Mouse (Mus musculus): ENCODE data around the gene C8a.

C8a gene

DNA sequence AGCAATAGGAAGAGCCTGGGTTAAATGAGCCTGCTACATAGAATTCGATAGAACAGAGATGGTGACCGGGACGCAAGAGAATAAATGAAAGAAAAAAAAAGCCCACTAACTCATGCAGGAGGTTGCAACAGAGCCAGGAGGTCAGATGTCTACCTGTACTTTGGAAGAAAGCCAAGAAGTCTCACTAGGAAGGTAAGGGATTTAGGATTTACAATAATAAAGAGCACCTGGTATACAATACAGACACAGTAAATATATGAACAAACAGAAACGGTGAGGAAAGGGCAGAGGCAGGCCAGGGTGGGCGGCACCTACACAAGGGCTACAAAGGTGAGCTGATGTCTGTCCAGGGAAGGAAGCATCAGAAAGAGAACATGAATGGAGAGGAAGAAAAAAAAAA is 34.0 kb downstream of the C8a start:
- DNase-seq (ENCODE audit: low spot score): no peak

DNA sequence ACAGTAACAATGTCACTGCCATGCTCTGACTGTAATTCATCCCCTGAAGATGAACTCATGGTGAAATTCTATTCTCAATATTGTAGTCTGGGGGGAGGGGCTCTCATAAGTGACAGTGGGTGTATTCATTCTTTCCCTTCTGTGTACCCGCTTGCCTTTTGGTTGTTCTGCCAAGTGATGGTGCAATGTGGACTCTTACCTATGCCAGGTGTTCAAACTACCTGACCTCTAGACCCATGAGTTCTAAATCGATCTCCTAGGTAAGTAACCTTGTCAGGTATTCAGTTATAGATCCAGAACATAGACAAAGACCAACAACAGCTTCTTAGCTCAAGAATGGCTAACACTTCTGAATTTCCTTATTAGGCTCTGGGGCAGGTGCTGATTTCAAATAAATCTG is 37.9 kb downstream of the C8a start:
- no peak for DNase-seq (ENCODE audit: low spot score)

DNA sequence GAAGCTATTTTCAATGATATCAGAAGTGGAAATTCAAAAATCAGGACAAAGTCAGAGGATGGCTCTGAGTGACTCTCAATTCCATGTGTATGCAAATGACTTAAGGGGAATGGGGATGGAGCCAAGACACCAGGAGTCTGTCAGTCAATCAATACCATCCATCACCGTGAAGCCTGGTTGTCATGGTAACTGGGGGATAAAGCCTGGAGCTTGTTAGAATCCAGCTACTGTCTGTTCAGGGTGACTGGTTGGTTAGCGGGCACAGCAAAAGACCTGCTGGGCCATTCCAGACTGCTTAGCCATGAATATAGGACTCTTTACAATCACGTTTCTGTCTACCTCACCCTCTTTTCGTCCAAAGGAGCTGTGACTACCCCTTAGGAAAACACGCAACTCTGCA is 41.1 kb downstream of the C8a start:
- DNase-seq (ENCODE audit: low spot score): no peak

DNA sequence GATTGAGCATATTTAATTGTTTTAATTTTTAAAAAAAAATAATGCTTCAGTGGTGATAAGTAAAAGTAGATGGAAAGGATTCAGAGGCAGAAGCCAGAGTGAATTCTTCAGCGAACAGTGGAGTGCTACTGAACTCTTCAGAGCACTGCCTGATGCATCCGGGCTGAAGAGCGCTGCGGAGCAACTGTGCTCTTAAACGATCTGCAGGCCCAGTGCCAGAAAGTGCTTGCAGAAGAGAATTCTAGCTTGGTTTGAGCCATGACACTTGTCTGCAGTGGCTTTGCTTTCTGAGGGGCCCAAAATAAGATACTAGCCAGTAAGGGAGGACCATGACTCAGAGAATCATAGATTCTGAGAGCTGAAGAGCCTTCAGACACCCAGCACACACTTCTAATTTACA is 47.3 kb downstream of the C8a start:
- DNase-seq (ENCODE audit: low spot score): no peak

DNA sequence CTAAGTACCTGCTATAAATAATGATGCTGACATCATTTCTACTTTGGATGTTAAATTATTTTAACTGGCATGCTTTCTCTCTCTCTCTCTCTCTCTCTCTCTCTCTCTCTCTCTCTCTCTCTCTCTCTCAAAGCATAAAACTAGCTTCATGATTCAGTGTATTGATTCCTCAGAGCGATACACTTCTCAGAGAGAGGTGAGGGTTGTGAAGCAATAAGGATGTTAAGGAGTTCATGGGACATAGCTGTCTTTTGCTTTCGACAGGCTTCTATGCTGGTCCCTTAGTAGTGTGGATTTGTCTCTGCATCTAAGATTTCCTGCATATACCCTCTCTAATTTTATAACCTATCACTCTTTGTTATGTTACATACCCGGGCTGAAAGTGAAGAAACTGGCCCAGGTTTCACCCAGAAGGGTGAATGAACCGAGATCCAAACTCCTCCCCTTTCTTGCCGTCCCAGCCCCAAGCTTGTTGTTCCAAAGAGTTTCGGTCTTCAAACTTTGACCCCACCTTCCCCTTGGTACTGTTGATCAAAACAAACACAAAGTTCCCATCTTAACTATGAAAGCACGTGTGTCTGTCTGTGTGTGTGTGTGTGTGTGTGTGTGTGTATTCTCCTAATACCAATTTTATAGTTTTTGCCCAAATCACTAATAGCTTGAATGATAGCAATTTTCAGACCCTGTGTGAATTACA is 51.7 kb downstream of the C8a start:
- DNase-seq (ENCODE audit: low spot score): no peak

DNA sequence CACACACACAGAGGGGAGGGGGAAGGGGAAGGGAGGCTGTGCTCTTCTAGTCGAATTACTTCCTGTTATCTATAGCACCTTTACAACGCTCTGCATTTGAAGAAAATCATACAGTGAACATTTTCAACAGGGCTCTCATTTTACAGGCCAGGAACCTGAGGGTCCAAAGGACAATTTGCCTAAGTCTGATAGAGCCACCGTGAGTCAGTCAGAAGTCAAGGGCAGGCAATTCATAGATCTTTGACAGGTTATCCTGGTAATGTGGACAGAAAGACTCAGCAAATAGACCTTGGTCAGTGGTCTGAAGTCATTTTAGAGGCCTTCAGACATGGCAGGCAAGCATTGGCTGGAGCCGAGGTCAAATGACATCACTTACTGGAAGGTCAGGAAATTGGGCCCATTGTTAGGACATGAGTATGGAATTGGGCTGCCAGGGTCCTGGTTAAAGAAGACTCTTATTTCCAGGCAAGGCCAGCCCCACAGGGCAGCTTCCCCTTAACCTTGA is 52.5 kb downstream of the C8a start:
- no peak for DNase-seq (ENCODE audit: low spot score)

DNA sequence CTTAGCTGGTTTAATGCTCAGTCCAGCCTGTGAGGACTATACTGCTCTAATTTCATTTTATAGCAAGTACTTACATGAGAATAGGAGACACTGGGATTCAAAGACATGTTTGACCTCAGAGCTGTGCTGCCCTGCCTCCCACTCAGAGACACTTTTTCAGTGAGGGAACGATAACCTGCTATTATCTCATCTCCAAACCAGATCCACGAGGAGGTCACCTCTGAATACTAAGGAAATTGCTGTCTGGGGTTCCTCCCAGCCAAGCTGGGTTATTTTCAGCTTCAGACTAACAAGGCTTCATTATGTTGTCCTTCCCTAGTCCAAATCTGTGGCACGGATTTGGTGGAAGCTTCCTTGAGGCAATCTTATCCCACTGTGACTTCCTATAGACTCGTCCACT is 56.3 kb downstream of the C8a start:
- DNase-seq (ENCODE audit: low spot score): no peak

DNA sequence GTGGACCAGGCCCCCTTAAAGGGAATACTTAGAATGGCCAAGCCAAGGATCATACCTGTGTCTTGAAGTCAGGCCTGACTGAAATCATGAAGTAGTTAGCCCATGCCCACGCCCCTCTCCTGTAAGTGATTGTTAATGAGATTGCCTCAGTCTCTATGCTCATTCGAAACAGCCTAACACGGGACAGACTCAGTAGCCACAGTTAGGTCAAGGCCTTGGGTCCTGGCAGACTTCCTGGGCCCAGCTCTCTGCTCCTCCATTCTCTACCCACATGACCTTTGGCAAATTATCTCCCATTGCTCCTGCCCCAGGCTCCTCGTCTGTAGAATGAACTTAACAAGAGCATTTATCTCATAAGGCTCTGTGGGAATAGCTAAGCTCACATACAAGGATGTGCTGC is 57.2 kb downstream of the C8a start:
- no peak for DNase-seq (ENCODE audit: low spot score)

DNA sequence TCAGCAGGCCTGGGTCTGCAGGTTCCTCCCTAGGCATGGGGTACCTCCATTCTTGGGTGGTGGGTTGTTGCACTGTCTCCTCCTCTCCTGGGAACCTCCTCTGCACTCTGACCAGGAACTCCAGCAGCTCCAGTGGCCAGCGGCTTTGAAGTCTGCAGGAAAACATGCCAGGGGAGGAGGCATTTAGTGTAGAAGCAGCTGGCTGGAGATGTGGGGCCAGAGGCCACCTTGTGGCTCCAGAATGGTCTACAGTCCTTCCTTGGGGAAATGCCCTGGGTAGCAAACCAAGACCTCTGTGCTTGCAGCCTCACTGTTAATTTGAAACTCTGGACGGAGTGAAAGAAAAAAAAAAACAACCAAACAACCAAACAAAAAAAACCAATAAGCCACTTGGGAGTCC is 58.7 kb downstream of the C8a start:
- DNase-seq (ENCODE audit: low spot score): no peak

DNA sequence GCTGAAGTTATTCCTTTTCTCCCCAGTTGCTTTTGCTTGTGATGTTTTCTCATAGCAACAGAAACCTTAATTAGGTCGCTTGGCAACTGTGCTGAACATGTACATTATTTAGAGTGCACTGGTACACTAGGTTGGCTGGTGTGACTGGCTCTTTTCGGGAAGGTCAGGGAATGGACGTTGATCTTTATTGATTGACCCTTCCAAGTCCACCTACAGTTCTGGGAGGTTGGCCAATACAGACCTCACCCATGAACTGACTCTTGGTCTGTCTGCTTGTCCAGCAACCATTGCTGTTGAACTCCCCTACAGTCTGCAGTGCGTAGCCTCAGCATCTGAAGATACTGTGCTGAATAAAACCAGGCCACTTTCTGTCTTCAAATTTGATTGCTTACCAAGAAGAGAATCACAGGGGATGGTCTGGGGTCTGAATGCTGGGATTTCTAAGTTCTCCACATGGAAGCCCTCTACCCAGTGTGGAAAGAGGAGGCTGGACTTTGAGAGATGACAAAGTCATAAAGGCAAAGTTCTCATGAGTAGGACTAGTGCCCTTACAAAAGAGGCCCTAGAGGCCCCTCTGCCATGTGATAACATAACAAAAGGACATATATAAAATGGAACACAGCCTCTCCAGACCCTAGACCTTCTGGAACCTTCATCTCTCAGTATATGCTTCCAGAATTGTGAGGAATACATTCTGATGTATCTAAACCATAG is 59.5 kb downstream of the C8a start:
- no peak for DNase-seq (ENCODE audit: low spot score)

DNA sequence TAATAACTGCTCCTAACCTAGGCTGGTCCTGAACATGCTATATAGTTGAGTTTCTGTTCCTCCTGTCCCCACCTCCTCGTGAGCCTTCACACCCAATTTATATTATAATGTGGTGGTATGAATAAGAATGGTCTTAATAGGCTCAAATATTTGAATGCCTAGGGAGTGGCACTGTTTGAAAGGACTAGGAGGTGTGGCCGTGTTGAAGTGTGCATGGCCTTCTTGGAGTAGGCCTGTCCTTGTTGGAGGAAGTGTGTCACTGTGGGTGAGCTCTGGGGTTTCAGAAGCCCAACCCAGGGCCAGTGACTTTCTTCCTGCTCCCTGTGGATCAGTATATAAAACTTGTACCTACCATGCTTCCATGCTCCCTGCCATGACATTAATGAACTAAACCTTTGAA is 62.6 kb downstream of the C8a start:
- no peak for DNase-seq (ENCODE audit: low spot score)

DNA sequence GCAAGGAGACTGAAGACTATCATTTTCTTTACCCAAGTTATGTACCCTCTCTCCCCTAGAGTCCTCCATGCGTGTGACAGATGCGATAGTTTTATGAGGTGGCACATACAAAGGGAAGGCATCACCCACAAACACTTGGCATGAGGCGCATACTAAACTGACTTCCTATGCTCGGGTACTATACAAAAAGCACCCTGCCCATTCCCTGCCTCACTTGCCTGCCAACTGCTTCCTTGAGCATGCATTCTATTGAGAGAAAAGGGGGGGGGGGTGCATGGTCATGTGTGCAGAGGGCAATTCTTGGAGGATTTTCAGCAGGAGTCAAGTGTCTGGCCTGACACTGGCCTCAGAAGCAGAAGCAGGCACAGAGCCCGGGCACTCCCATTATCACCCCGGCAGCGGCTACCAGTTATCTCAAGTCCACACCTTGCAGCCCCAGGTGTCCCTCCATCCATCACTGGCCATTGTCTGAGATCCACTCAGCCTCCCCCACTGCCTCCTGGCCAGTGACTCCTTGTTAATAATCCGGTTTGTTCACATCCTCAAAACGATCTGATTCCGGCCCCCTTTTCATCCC is 65.4 kb downstream of the C8a start:
- DNase-seq (ENCODE audit: low spot score): peak; percentile 10

DNA sequence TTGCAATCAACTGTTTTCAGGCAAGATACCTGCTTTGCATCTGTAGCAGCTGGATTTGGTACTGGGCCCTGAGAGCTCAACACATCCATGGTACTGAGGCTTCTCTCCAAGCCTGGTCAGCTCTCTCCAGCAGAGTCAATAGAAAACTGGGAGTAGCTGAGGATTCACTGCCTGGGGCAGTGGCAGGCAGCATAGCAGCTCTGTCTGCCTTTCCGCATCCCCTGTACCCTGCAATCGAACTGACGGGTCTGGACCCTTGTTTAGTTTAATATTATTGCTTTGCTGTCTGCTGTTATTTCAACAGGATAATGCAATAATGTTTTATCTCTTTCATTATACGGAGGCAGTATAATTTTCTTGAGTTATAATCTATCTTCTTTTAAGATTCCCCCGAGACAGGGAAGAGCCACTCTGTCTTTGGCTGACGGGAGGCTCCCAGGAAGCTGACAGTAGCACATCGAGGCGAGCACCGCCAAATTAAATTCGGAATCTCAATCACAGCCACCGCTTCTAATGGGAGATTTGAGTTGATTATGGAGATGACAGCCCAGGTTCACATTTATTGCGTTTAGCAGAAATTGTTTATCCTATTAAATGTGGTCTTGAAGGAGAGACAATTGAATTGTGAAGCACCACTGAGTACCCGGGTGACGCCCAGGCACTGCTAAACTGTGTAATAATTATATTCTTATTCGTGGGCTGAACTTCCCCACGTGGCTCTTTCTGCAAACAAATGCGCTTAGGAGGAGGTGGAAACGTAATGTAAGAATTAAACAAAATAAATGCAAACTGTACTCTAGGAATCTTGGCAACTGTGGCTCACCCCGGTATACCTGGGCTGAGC is 70.6 kb downstream of the C8a start:
- DNase-seq (ENCODE audit: low spot score): no peak

DNA sequence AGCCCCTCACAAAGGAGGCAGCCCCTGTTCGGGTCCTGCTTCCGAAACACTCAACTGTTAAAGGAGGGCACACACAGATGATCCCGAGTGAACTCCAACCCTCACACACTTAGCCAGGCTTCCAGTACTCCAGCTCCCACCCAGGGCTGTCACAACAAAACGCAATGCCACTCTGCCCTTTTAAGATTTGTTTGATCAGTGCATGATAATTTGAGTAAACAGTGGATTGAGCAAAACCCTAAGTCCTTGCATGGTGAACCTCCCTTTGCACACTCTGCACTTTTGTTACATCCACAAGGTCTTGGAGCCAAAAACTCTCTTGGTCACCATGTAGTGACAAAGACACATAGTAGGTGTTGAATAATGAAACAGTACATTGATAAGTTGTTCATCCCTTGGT is 72.1 kb downstream of the C8a start:
- DNase-seq (ENCODE audit: low spot score): no peak

DNA sequence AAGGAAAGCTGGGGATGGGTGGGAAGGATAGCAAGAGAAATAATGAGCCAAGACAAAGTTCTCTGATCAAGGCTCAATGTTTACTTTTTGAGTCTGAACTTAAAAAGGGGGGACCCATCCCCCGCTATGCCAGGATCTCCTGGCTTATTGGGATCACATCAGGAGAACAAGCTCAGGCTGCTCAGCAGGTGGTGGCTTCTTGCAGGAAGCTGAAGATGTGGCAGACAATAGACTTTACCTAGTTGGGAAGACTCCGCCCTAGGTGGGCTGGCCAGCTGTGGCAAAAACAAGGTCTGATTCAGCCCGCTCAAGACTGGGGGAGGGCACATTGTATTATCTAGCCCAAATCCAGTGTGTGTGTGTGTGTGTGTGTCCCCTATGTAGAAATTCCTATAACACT is 74.6 kb downstream of the C8a start:
- no peak for DNase-seq (ENCODE audit: low spot score)

DNA sequence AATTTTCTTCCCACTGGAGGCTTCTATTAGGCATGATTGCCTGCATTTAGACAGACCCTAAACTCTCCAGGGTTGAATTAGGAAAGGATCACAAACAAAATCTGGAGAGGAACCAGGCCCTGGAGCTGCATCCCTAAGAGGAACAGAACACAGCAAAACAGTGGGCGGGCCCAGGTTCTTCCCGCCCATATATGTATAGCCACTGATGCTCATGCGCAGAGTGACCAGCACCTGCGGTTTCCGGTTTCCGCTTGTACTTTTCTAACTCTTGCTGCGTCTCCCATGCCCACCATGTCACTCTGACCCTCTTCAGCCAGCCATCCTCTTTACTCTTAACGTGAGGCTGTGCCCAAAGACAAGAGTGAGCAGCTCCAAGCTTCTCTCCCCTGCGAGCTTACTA is 77.2 kb downstream of the C8a start:
- DNase-seq (ENCODE audit: low spot score): no peak

DNA sequence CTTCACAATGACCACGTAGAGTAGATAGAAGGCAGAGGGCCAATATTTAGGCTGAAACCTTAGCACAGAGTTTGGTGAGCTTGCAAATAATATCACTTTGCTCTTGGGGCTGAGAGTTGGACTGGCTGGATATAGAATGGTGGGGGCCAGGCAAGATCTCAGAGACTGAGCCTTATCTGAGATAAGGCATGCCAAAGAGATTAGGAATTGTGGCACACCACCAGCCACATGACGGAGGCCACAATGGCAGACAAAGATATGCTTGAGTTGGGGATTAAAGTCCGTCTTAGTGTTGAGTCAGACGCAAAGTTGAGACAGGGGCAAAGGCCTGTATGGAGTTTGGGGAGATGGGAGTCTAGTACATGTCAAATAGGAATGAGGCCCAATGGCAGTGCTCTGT is 84.1 kb downstream of the C8a start:
- no peak for DNase-seq (ENCODE audit: low spot score)

DNA sequence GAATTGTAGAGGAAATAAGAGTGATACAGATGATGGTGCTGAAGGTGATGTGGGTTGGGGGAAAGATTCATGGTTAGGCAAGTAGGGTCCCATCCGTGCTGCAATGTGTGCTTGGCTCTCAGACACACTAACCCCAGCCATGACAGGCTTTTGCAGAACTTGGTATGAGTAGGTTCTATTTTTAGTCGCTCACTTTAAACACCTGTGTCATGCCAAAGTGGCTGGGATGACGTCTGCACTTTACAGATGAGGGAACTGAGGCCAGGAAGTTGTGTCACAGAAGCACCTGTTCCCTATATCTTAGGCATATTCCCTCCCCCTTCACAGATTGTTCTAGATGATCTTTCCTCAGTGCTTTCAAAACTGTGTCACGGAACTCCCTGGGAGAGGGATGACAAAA is 93.9 kb downstream of the C8a start:
- no peak for DNase-seq (ENCODE audit: low spot score)

DNA sequence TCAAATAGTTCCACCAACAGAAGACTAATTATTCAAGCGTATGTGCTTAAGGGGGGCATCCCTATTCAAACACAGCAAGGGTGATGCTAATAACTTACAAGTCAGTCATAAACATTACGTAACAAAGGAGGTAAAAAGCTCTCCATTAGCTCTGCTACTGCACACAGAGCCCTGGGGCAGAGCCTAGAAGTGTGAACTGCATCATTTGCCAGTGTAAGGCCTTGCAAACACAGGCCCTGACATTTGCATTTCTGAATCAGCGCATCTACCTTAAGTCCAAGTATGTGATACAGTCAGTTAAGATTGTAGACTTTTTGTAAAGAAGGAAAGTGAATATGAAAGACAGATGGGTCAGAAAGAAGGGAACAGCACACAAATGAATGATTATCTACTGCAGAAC is 94.8 kb downstream of the C8a start:
- no peak for DNase-seq (ENCODE audit: low spot score)

DNA sequence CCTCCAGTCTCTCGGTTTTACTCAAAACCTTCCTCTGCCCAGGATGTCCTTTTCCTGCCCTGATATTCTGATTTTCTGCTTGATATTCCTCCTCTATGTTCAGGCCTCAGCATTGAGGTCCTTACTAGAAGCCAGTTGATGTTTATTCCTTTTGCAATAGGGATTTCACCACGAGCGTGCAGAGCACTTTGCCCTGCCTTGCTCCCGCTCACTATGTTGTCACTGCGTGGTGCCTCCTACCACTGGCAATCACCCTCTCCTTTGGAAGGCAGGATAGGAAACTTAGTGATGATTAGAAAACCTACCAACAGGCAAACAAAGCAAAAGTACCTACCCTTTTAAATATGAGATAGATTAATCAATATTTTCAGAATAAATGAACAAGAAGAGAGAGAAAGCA is 96.7 kb downstream of the C8a start:
- DNase-seq (ENCODE audit: low spot score): no peak

DNA sequence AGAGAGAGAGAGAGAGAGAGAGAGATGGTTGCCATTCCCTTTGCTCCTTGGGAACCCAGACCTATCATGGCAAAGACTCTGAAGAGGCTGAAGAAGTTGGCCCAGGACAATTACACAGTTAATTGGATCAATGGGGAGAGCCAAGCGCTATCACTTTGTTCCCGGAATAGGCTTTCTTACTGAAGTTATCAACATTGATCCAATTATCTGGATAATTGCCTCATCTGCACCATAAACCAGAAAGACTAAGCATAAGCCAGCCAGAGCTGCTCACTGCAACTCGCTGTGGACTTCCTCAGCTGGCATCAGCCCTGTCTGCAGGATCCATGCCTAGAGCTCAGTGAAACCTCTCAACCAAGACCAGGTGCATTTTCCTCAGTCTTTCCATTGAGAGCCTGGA is 100.6 kb downstream of the C8a start:
- no peak for DNase-seq (ENCODE audit: low spot score)

DNA sequence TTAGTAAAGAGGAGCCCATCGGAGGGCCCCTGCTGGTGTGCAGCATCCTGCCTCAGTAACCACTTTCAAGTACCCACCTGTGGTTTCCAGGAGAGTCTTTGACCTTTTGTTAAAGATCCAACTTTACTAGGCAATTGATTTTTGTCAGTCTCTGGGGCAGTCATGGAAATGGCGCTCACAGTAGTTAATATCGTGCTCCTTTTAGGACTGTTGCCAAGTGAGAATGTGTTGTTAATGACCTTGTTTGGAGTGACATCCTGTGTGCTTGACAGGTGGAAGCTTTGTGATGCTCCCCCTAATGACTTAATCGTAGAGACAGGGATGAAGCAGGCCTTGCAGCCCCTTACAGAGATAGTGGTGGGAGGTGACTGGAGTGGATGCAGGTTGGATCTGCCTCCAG is 105.9 kb downstream of the C8a start:
- no peak for DNase-seq (ENCODE audit: low spot score)

DNA sequence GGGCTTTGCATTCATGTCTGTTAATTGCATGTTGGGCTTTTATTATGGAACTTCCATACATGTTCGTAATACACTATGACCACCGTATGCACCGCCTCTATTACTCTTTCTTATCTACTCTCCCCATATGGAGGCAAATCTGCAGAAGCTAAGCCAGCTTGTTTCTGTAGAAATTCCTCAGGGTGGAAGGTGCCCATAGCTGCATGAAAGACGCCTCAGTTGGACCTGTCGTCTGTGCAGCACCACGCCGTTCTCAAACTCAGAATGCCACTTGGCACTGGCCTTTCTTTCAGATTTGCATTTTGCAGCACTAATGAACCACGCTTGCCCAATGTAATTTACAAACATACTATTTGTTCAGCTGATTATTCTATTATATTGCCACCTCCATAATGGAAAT is 106.6 kb downstream of the C8a start:
- DNase-seq (ENCODE audit: low spot score): no peak
